Mouse (Mus musculus) forebrain, embryonic 13.5 days (tissue): ENCODE data around the gene Phrf1. TPM values are rescaled to one million over a fixed set of nuclear protein-coding genes. Genes with fewer than 3 reads are reported as not detected.

ENCODE experiments used
- ATAC-seq: fragments of 200-750 bp; cut with Nextera tagmentation; 2 replicates; pipeline ENCODE4 v1.8.0; 2017
- H3K27ac ChIP-seq: fragments of 300-500 bp; sonication (generic); 2 replicates; pipeline ENCODE4 v1.5.1; 2015; ENCODE audit warnings: inconsistent platforms, mild to moderate bottlenecking, moderate library complexity
- H3K27me3 ChIP-seq: fragments of 300-500 bp; sonication (generic); 2 replicates; pipeline ENCODE4 v1.6.1; 2015; ENCODE audit warnings: mild to moderate bottlenecking, inconsistent platforms
- H3K36me3 ChIP-seq: fragments of 300-500 bp; sonication (generic); 2 replicates; pipeline ENCODE4 v1.6.1; 2015; ENCODE audit warnings: mild to moderate bottlenecking, inconsistent platforms; ENCODE audit not compliant: poor library complexity, severe bottlenecking
- H3K4me1 ChIP-seq: fragments of 300-500 bp; sonication (generic); 2 replicates; pipeline ENCODE4 v1.6.1; 2015; ENCODE audit warnings: inconsistent platforms
- H3K4me2 ChIP-seq: fragments of 300-500 bp; sonication (generic); 2 replicates; pipeline ENCODE4 v1.6.1; 2015; ENCODE audit warnings: inconsistent platforms, mild to moderate bottlenecking, moderate library complexity
- H3K4me3 ChIP-seq: fragments of 300-500 bp; sonication (generic); 2 replicates; pipeline ENCODE4 v1.5.1; 2015; ENCODE audit warnings: mild to moderate bottlenecking, inconsistent platforms
- H3K9ac ChIP-seq: fragments of 300-500 bp; sonication (generic); 2 replicates; pipeline ENCODE4 v1.6.1; 2015; ENCODE audit warnings: mild to moderate bottlenecking, inconsistent platforms
- H3K9me3 ChIP-seq: fragments of 300-500 bp; sonication (generic); replicated peaks from 2 replicates; pipeline ENCODE4 v1.6.1; 2016; ENCODE audit warnings: inconsistent platforms
- WGBS: fragments of 180-500 bp; shearing (Covaris S2); methylation state at CpG from one replicate; pipeline ENCODE4 v1.1.7; 2015; 5-methylcytosine and 5-hydroxymethylcytosine counted together
- polyA plus RNA-seq: library from polyadenylated mRNA; unstranded; fragments of >200 nt; fragmentation: Nextera tagmentation; extraction: Ambion mirVana; gene quantifications from 2 replicates; pipeline ENCODE4 v1.2.1, GENCODE M21; 2015

Gene Phrf1
- polyA plus RNA-seq, 1 experiment from 2014 or later, result 82.4 TPM

GRCm38 (mm10) chr7:141195754-141196153, 32.8 kb upstream of the Phrf1 start:
- 95% methylated on average over 2 of the region's 2 CpGs for WGBS
- ATAC-seq, result no peak
- Histone ChIP-seq H3K27me3 (no peaks in the 10 kb centered on the region), H3K36me3 (peaks cover 21% of the 10 kb centered on the region), H3K4me3 (peak overlapping the region; percentile 92; the same call in 1 of the 2 replicates), H3K27ac (no peak overlapping the region), H3K4me1 (peaks cover 24% of the 10 kb centered on the region), H3K9ac (peak overlapping the region; percentile 67; the same call in 1 of the 2 replicates), H3K4me2 (peak overlapping the region; percentile 96), H3K9me3 (no peaks in the 10 kb centered on the region)

GRCm38 (mm10) chr7:141196619-141197282, 31.8 kb upstream of the Phrf1 start:
- ATAC-seq, result no peak
- no peak overlapping the region for H3K4me2 ChIP-seq

GRCm38 (mm10) chr7:141198121-141198520, 30.5 kb upstream of the Phrf1 start:
- H3K4me3 ChIP-seq, result no peak overlapping the region
- H3K4me1 ChIP-seq, result peaks cover 12% of the 10 kb centered on the region
- no peak overlapping the region for H3K4me2 ChIP-seq
- H3K9ac ChIP-seq, result no peak overlapping the region
- 0 out of 2 replicates have a peak, but pooled peaks cover 4% of the 10 kb centered on the region for H3K36me3 ChIP-seq
- no peaks in the 10 kb centered on the region for H3K27me3 ChIP-seq
- no peak overlapping the region for H3K27ac ChIP-seq
- no peaks in the 10 kb centered on the region for H3K9me3 ChIP-seq
- WGBS, result 97% methylated on average over 4 of the region's 4 CpGs
- no peak for ATAC-seq

More at GRCm38 (mm10) chr7:141196619-141197282, 31.8 kb upstream of the Phrf1 start:
- H3K36me3 ChIP-seq, result peaks cover 11% of the 10 kb centered on the region
- H3K4me1 ChIP-seq, result peaks cover 24% of the 10 kb centered on the region
- 95% methylated on average over 8 of the region's 8 CpGs for WGBS
- H3K9ac ChIP-seq, result no peak overlapping the region; the same call in 1 of the 2 replicates
- no peaks in the 10 kb centered on the region for H3K9me3 ChIP-seq
- no peak overlapping the region for H3K4me3 ChIP-seq
- H3K27ac ChIP-seq, result no peak overlapping the region
- no peaks in the 10 kb centered on the region for H3K27me3 ChIP-seq

GRCm38 (mm10) chr7:141204546-141204945, 24.0 kb upstream of the Phrf1 start:
- H3K27ac ChIP-seq, result no peak overlapping the region
- WGBS, result 82% methylated on average over 3 of the region's 3 CpGs
- no peak for ATAC-seq
- 0 out of 2 replicates have a peak, but pooled peaks cover 4% of the 10 kb centered on the region for H3K36me3 ChIP-seq
- H3K9me3 ChIP-seq, result no peaks in the 10 kb centered on the region
- H3K4me3 ChIP-seq, result no peak overlapping the region
- no peaks in the 10 kb centered on the region for H3K4me1 ChIP-seq
- no peaks in the 10 kb centered on the region for H3K27me3 ChIP-seq
- H3K9ac ChIP-seq, result no peak overlapping the region
- H3K4me2 ChIP-seq, result no peak overlapping the region

- Histone ChIP-seq H3K9ac (no peak overlapping the region), H3K36me3 (no peaks in the 10 kb centered on the region), H3K9me3 (no peaks in the 10 kb centered on the region), H3K4me3 (no peak overlapping the region), H3K4me1 (no peaks in the 10 kb centered on the region), H3K27me3 (no peaks in the 10 kb centered on the region), H3K27ac (no peak overlapping the region), H3K4me2 (no peak overlapping the region)
- 95% methylated on average over 5 of the region's 5 CpGs for WGBS
- no peak for ATAC-seq
Observed at GRCm38 (mm10) chr7:141205504-141205903, 23.1 kb upstream of the Phrf1 start.

- Histone ChIP-seq H3K9ac (no peak overlapping the region), H3K36me3 (no peaks in the 10 kb centered on the region), H3K9me3 (no peaks in the 10 kb centered on the region), H3K27ac (no peak overlapping the region), H3K4me2 (no peak overlapping the region), H3K27me3 (no peaks in the 10 kb centered on the region), H3K4me1 (no peaks in the 10 kb centered on the region), H3K4me3 (no peak overlapping the region)
- 91% methylated on average over 18 of the region's 18 CpGs for WGBS
- no peak for ATAC-seq
Observed at GRCm38 (mm10) chr7:141206182-141206937, 22.2 kb upstream of the Phrf1 start.

GRCm38 (mm10) chr7:141209526-141209925, 19.1 kb upstream of the Phrf1 start:
- Histone ChIP-seq H3K4me3 (no peak overlapping the region), H3K27ac (no peak overlapping the region), H3K36me3 (no peaks in the 10 kb centered on the region), H3K9ac (no peak overlapping the region), H3K4me1 (no peaks in the 10 kb centered on the region), H3K4me2 (no peak overlapping the region), H3K9me3 (no peaks in the 10 kb centered on the region), H3K27me3 (no peaks in the 10 kb centered on the region)
- ATAC-seq, result no peak
- 69% methylated on average over 3 of the region's 3 CpGs for WGBS

- Histone ChIP-seq H3K36me3 (no peaks in the 10 kb centered on the region), H3K4me1 (peaks cover 5% of the 10 kb centered on the region), H3K4me3 (no peak overlapping the region), H3K9me3 (no peaks in the 10 kb centered on the region), H3K27me3 (no peaks in the 10 kb centered on the region), H3K9ac (no peak overlapping the region), H3K27ac (no peak overlapping the region), H3K4me2 (no peak overlapping the region)
- 90% methylated on average over 12 of the region's 12 CpGs for WGBS
- ATAC-seq, result no peak
Observed at GRCm38 (mm10) chr7:141210137-141210536, 18.4 kb upstream of the Phrf1 start.

GRCm38 (mm10) chr7:141210606-141211131, 17.9 kb upstream of the Phrf1 start:
- Histone ChIP-seq H3K9me3 (no peaks in the 10 kb centered on the region), H3K4me2 (no peak overlapping the region), H3K4me3 (no peak overlapping the region), H3K27ac (no peak overlapping the region), H3K27me3 (no peaks in the 10 kb centered on the region), H3K9ac (no peak overlapping the region), H3K36me3 (no peaks in the 10 kb centered on the region), H3K4me1 (peaks cover 6% of the 10 kb centered on the region)
- 89% methylated on average over 14 of the region's 14 CpGs for WGBS
- ATAC-seq, result no peak

GRCm38 (mm10) chr7:141213133-141213532, 15.5 kb upstream of the Phrf1 start:
- WGBS, result 84% methylated on average over 3 of the region's 3 CpGs
- H3K36me3 ChIP-seq, result peaks cover 8% of the 10 kb centered on the region
- no peaks in the 10 kb centered on the region for H3K9me3 ChIP-seq
- no peak overlapping the region for H3K27ac ChIP-seq
- no peak for ATAC-seq
- H3K9ac ChIP-seq, result no peak overlapping the region
- H3K4me2 ChIP-seq, result no peak overlapping the region
- no peak overlapping the region for H3K4me3 ChIP-seq
- no peaks in the 10 kb centered on the region for H3K27me3 ChIP-seq
- H3K4me1 ChIP-seq, result peaks cover 17% of the 10 kb centered on the region

GRCm38 (mm10) chr7:141213605-141214235, 14.9 kb upstream of the Phrf1 start, which contains the start of gene Lmntd2:
Gene Lmntd2 (minus strand): TSS chr7:141214080.
- no peaks in the 10 kb centered on the region for H3K27me3 ChIP-seq
- H3K4me1 ChIP-seq, result peaks cover 17% of the 10 kb centered on the region
- H3K4me2 ChIP-seq, result peak within 1 kb of the TSS; percentile 97
- H3K9me3 ChIP-seq, result no peaks in the 10 kb centered on the region
- ATAC-seq, result no peak
- H3K27ac ChIP-seq, result peak within 1 kb of the TSS; percentile 88
- WGBS, result 93% methylated on average over 11 of the region's 11 CpGs
- peak within 1 kb of the TSS; percentile 79 for H3K9ac ChIP-seq
- peak within 1 kb of the TSS; percentile 70 for H3K4me3 ChIP-seq
- peaks cover 12% of the 10 kb centered on the region for H3K36me3 ChIP-seq

- Histone ChIP-seq H3K4me2 (no peak overlapping the region), H3K4me1 (peaks cover 17% of the 10 kb centered on the region), H3K27ac (peak overlapping the region; percentile 88; the same call in 1 of the 2 replicates), H3K9me3 (no peaks in the 10 kb centered on the region), H3K36me3 (peaks cover 12% of the 10 kb centered on the region), H3K27me3 (no peaks in the 10 kb centered on the region), H3K4me3 (no peak overlapping the region), H3K9ac (0 out of 2 replicates have a peak overlapping the region, but pooled peaks have one; percentile 79)
- 82% methylated on average over 3 of the region's 3 CpGs for WGBS
- no peak for ATAC-seq
Observed at GRCm38 (mm10) chr7:141214310-141214709, 14.3 kb upstream of the Phrf1 start.
